Mouse (Mus musculus): ENCODE measurements around the gene Agbl2.

GRCm38 (mm10) chr2:90881824-90882223, 99.3 kb downstream of the Agbl2 start:
- TF ChIP-seq CHD2 (IDR thresholded peaks at IDR 0.05; ENCODE audit: low read depth, low read length) (no peak), ZC3H11A (IDR thresholded peaks at IDR 0.05; ENCODE audit: borderline replicate concordance, low read depth, low read length) (no peak), HCFC1 (IDR thresholded peaks at IDR 0.05; ENCODE audit: borderline replicate concordance, insufficient read depth, low read length) (no peak)

Measured in ES-E14 (cell line).